ENCODE assay signal across 11 mouse cellular contexts in genomic region chr3:82857414-82858077, GRCm38 (mm10). TPM values are rescaled to one million over a fixed set of nuclear protein-coding genes. Genes with fewer than 3 reads are reported as not detected.
DNase-seq lines count a peak whose midpoint lies in the region; ATAC-seq and TF ChIP-seq lines count a peak whose summit lies in the region.
"Had no signal": no experiment of that assay in that cellular context is flagged by ENCODE, and none has a peak within 500 bp of the region (broad histone marks: within the 10 kb centered on the region; RNA-seq: fewer than 3 reads in every experiment).

No protein-coding gene starts in this region.

- H3K4me1 ChIP-seq in ES-E14 (ENCODE audit: control insufficient read depth in 2 of 2, insufficient read depth in 2 of 2, low read length in 2 of 2, poor library complexity in 1 of 2): no peaks in the 10 kb centered on the region
- no peaks in the 10 kb centered on the region for H3K4me1 ChIP-seq in midbrain, embryonic 15.5 days
- H3K4me1 ChIP-seq: embryonic facial prominence, embryonic 15.5 days; neural tube, embryonic 12.5 days had no signal

- WGBS in midbrain, embryonic 15.5 days: 23% methylated on average over 4 of the region's 4 CpGs

- H3K9ac ChIP-seq in ES-E14 (ENCODE audit: insufficient read depth, low read depth, low read length, poor library complexity, severe bottlenecking): no peak overlapping the region
- H3K9ac ChIP-seq in midbrain, embryonic 15.5 days: no peak overlapping the region
- H3K9ac ChIP-seq: embryonic facial prominence, embryonic 15.5 days; neural tube, embryonic 12.5 days had no signal

- H3K27ac ChIP-seq in ES-E14 (ENCODE audit: insufficient read depth, low read depth, low read length, poor library complexity, severe bottlenecking): no peak overlapping the region
- H3K27ac ChIP-seq in midbrain, embryonic 15.5 days: no peak overlapping the region
- H3K27ac ChIP-seq: embryonic facial prominence, embryonic 15.5 days; neural tube, embryonic 12.5 days had no signal

- no peaks in the 10 kb centered on the region; the same call in 1 of the 2 replicates for H3K27me3 ChIP-seq in midbrain, embryonic 15.5 days (replicated peaks)
- H3K27me3 ChIP-seq: embryonic facial prominence, embryonic 15.5 days; neural tube, embryonic 12.5 days had no signal

- no peak overlapping the region for H3K4me2 ChIP-seq in midbrain, embryonic 15.5 days
- H3K4me2 ChIP-seq: embryonic facial prominence, embryonic 15.5 days; neural tube, embryonic 12.5 days had no signal

- no peak for TF ChIP-seq POLR2A in brain, embryonic 14.5 days (IDR thresholded peaks at IDR 0.05; ENCODE audit: borderline replicate concordance, extremely low read depth, insufficient read depth, insufficient read length, poor library complexity, severe bottlenecking)

- H3K36me3 ChIP-seq in ES-E14 (ENCODE audit: control insufficient read depth, insufficient read depth, low read length, poor library complexity, severe bottlenecking): no peaks in the 10 kb centered on the region
- no peaks in the 10 kb centered on the region for H3K36me3 ChIP-seq in midbrain, embryonic 15.5 days (replicated peaks)
- H3K36me3 ChIP-seq: embryonic facial prominence, embryonic 15.5 days; neural tube, embryonic 12.5 days had no signal

- peak; percentile 71 for ATAC-seq in midbrain, embryonic 15.5 days (replicated peaks)
- no peak for ATAC-seq in megakaryocyte-erythroid progenitor cell, adult 5-6 weeks (replicated peaks; ENCODE audit: low FRiP score, low TSS enrichment, poor library complexity, severe bottlenecking)

- DNase-seq in kidney, postnatal 14 days: peak; percentile 24
- no peak for DNase-seq in kidney, adult 11 months
- peak; percentile 11 for DNase-seq in ES-E14 (ENCODE audit: low read depth, low spot score)
- peak; percentile 71 for DNase-seq in brain, embryonic 14.5 days (ENCODE audit: low read depth)
- DNase-seq in forelimb bud, embryonic 11.5 days (ENCODE audit: low read depth, low spot score): peak; percentile 32
- no peak for DNase-seq in thymus, postnatal 14 days

- 0 out of 2 replicates have a peak, but pooled peaks have one; percentile 26 for TF ChIP-seq CTCF in brain, embryonic 14.5 days (IDR thresholded peaks at IDR 0.05; ENCODE audit: borderline replicate concordance, extremely low read depth, insufficient read depth, insufficient read length)

- H3K9me3 ChIP-seq in ES-E14 (ENCODE audit: control insufficient read depth, insufficient read depth, low read depth, low read length): no peaks in the 10 kb centered on the region
- H3K9me3 ChIP-seq in midbrain, embryonic 15.5 days: no peaks in the 10 kb centered on the region
- H3K9me3 ChIP-seq: embryonic facial prominence, embryonic 15.5 days; neural tube, embryonic 12.5 days had no signal

- in situ Hi-C loops in ES-E14 (cut with MboI; ENCODE audit: low sequenced_read_pairs in 2 of 2, unreplicated experiment in 2 of 2): loop anchor here (25.0 kb wide), 1 partner anchor 495 kb away; the partner anchor contains the start of gene Map9 (in 2 of the 2)

- H3K4me3 ChIP-seq in ES-E14 (ENCODE audit: insufficient read depth in 1 of 2, low read depth in 1 of 2, low read length in 2 of 2, poor library complexity in 1 of 2, severe bottlenecking in 1 of 2): no peak overlapping the region
- H3K4me3 ChIP-seq in midbrain, embryonic 15.5 days: no peak overlapping the region
- H3K4me3 ChIP-seq: embryonic facial prominence, embryonic 15.5 days; neural tube, embryonic 12.5 days had no signal

TF ChIP-seq in ES-E14, 5 proteins besides CTCF, POLR2A, EP300 and RAD21:
- TF ChIP-seq CHD2 (IDR thresholded peaks at IDR 0.05; ENCODE audit: low read depth, low read length) (no peak), MAFK (IDR thresholded peaks at IDR 0.05; ENCODE audit: insufficient read depth, low read depth, low read length) (no peak), HCFC1 (IDR thresholded peaks at IDR 0.05; ENCODE audit: borderline replicate concordance, insufficient read depth, low read length) (no peak), ZC3H11A (IDR thresholded peaks at IDR 0.05; ENCODE audit: borderline replicate concordance, low read depth, low read length) (no peak), ZNF384 (IDR thresholded peaks at IDR 0.05; ENCODE audit: low read depth, low read length) (no peak)

RNA-seq across cellular contexts. Expression of gene Rbm46, which starts 18.7 kb away (rescaled TPM):
- 1.0 and 2.9 TPM in 2 replicates for total RNA-seq in ES-E14 (2012; rRNA removed)
- polyA plus RNA-seq in brain, embryonic 14.5 days (2012; rRNA removed): 0.58 and 0.63 TPM in 2 replicates
- 1.6 and 1.8 TPM in 2 replicates for polyA plus RNA-seq in midbrain, embryonic 15.5 days (2015; fragmentation: Nextera tagmentation; extraction: Ambion mirVana)
- total RNA-seq in megakaryocyte-erythroid progenitor cell, adult 5-6 weeks (2014; fragmentation: Nextera tagmentation): not detected in 2 replicates
- not detected in 2 replicates for total RNA-seq in megakaryocyte-erythroid progenitor cell, adult 5-6 weeks (2017)

RNA-seq across cellular contexts. Expression of gene Lrat, which starts 46.2 kb away (rescaled TPM):
- 0.05 and 0.09 TPM in 2 replicates for total RNA-seq in ES-E14 (2012; rRNA removed)
- 0.05 and 0.14 TPM in 2 replicates for polyA plus RNA-seq in brain, embryonic 14.5 days (2012; rRNA removed)
- 0.15 and 0.31 TPM in 2 replicates for polyA plus RNA-seq in midbrain, embryonic 15.5 days (2015; fragmentation: Nextera tagmentation; extraction: Ambion mirVana)
- total RNA-seq in megakaryocyte-erythroid progenitor cell, adult 5-6 weeks (2014; fragmentation: Nextera tagmentation): not detected in 2 replicates
- not detected in 2 replicates for total RNA-seq in megakaryocyte-erythroid progenitor cell, adult 5-6 weeks (2017)
- total RNA-seq: layer of hippocampus, adult 18-20 months had no signal
- polyA plus RNA-seq: neural tube, embryonic 12.5 days had no signal

Comparison
In these comparisons a context has a peak if more than half of its experiments do, and no peak if none do; other contexts are left out.
1. DNase-seq: peak in kidney, postnatal 14 days (single experiment), ES-E14 (single experiment), brain, embryonic 14.5 days (single experiment) and forelimb bud, embryonic 11.5 days (single experiment); none in kidney, adult 11 months (single experiment) and thymus, postnatal 14 days (single experiment).